Mouse (Mus musculus) layer of hippocampus, adult 9-10 months (tissue): ENCODE measurements around the gene Abca3.
"Not testable (repeated sequence)": the region's sequence is repeated elsewhere in the genome, so short reads cannot be mapped to it uniquely, and the experiment has no call there.

ENCODE experiments used
- DNase-seq: peaks from one replicate; pipeline ENCODE4 v3.0.0; 2022; ENCODE audit warnings: low spot score

Abca3 gene

GRCm38 (mm10) chr17:24441148-24441547 lies 89.4 kb downstream of the Abca3 start:
- no peak for DNase-seq

GRCm38 (mm10) chr17:24442107-24442506 lies 90.4 kb downstream of the Abca3 start:
- DNase-seq: no peak

GRCm38 (mm10) chr17:24442632-24443155 lies 90.9 kb downstream of the Abca3 start, which contains the start of gene Dnase1l2:
Dnase1l2 (minus strand) TSS chr17:24443105.
- DNase-seq: no peak

GRCm38 (mm10) chr17:24443409-24443808 lies 91.7 kb downstream of the Abca3 start:
- no peak for DNase-seq

GRCm38 (mm10) chr17:24446590-24446989 lies 94.8 kb downstream of the Abca3 start:
- DNase-seq: no peak

GRCm38 (mm10) chr17:24449507-24449906 lies 97.8 kb downstream of the Abca3 start:
- DNase-seq: no peak

- no peak for DNase-seq
Measured at GRCm38 (mm10) chr17:24451220-24451619, 99.5 kb downstream of the Abca3 start.

GRCm38 (mm10) chr17:24453372-24453771 lies 101.6 kb downstream of the Abca3 start:
- no peak for DNase-seq

GRCm38 (mm10) chr17:24454218-24454755 lies 102.5 kb downstream of the Abca3 start:
- no peak for DNase-seq

GRCm38 (mm10) chr17:24454756-24455522 lies 103.2 kb downstream of the Abca3 start:
- DNase-seq: peak; percentile 98

- DNase-seq: not testable (repeated sequence)
Measured at GRCm38 (mm10) chr17:24455523-24456206, 103.9 kb downstream of the Abca3 start.
